Mouse (Mus musculus) ES-E14 (cell line): ENCODE measurements around the gene Pex14. TPM values are rescaled to one million over a fixed set of nuclear protein-coding genes. Genes with fewer than 3 reads are reported as not detected.

Experiments used
- DNase-seq: peaks from one replicate; pipeline ENCODE4 v3.0.0-alpha.2; 2013; ENCODE audit warnings: low read depth, low spot score
- H3K27ac ChIP-seq: 2 replicates; pipeline ENCODE4 v1.5.1; 2012; ENCODE audit warnings: low read depth, mild to moderate bottlenecking, low read length, moderate library complexity, mixed read lengths; ENCODE audit not compliant: poor library complexity, insufficient read depth, severe bottlenecking
- H3K36me3 ChIP-seq: 2 replicates; pipeline ENCODE4 v1.6.1; 2012; ENCODE audit warnings: mild to moderate bottlenecking, low read length, moderate library complexity, mixed read lengths; ENCODE audit not compliant: control insufficient read depth, poor library complexity, insufficient read depth, severe bottlenecking
- H3K4me1 ChIP-seq, 2 experiments: fragments of 150-350 bp in 1 of 2; sonication (generic) in 1 of 2; 2 replicates each; pipeline ENCODE4 v1.6.1; 2012; ENCODE audit warnings: low read length in 2 of 2, mild to moderate bottlenecking in 1 of 2, mixed read lengths in 1 of 2; ENCODE audit not compliant: control insufficient read depth in 2 of 2, insufficient read depth in 2 of 2, poor library complexity in 1 of 2
- H3K4me3 ChIP-seq, 2 experiments: fragments of 150-350 bp in 1 of 2; sonication (generic) in 1 of 2; 2 replicates each; pipeline ENCODE4 v1.5.1; 2012; ENCODE audit warnings: low read length in 2 of 2, low read depth in 1 of 2, mild to moderate bottlenecking in 1 of 2, mixed read lengths in 1 of 2; ENCODE audit not compliant: insufficient read depth in 1 of 2, poor library complexity in 1 of 2, severe bottlenecking in 1 of 2
- H3K9ac ChIP-seq: 2 replicates; pipeline ENCODE4 v1.6.1; 2012; ENCODE audit warnings: low read depth, mild to moderate bottlenecking, low read length, mixed read lengths; ENCODE audit not compliant: poor library complexity, insufficient read depth, severe bottlenecking
- H3K9me3 ChIP-seq: fragments of 150-350 bp; sonication (generic); 2 replicates; pipeline ENCODE4 v1.6.1; 2012; ENCODE audit warnings: low read depth, mild to moderate bottlenecking, low read length; ENCODE audit not compliant: control insufficient read depth, insufficient read depth
- CHD2 ChIP-seq: IDR thresholded peaks from 2 replicates; pipeline ENCODE4 v1.6.1; 2014; ENCODE audit warnings: mild to moderate bottlenecking, low read depth, low read length, inconsistent platforms
- HCFC1 ChIP-seq: IDR thresholded peaks from 2 replicates; pipeline ENCODE4 v1.6.1; 2012; ENCODE audit warnings: low read length, inconsistent platforms, borderline replicate concordance; ENCODE audit not compliant: insufficient read depth
- MAFK ChIP-seq: IDR thresholded peaks from 2 replicates; pipeline ENCODE4 v1.6.1; 2014; ENCODE audit warnings: mild to moderate bottlenecking, low read depth, low read length, inconsistent platforms; ENCODE audit not compliant: insufficient read depth
- ZC3H11A ChIP-seq: IDR thresholded peaks from 2 replicates; pipeline ENCODE4 v1.6.1; 2012; ENCODE audit warnings: low read depth, mild to moderate bottlenecking, inconsistent platforms, low read length, borderline replicate concordance
- ZNF384 ChIP-seq: IDR thresholded peaks from 2 replicates; pipeline ENCODE4 v1.6.1; 2012; ENCODE audit warnings: low read depth, low read length, inconsistent platforms
- in situ Hi-C, 2 experiments: fragments of 600-800 bp; cut with MboI; formaldehyde crosslinking; loops; one replicate each; pipeline ENCODE4 v1.15.1; 2025; ENCODE audit warnings: low sequenced_read_pairs in 2 of 2, inconsistent platforms in 1 of 2; ENCODE audit not compliant: unreplicated experiment in 2 of 2
- total RNA-seq: library from RNA; depleted of rRNA; stranded (reverse); fragments of 300-350 nt; gene quantifications from 2 replicates; pipeline ENCODE4 v1.2.3, GENCODE M21; 2012

Gene Pex14
- total RNA-seq, 1 experiment: 80.3 TPM

GRCm38 (mm10) chr4:148973387-148973786 is 126.3 kb downstream of the Pex14 start:
- TF ChIP-seq ZC3H11A (no peak), HCFC1 (no peak), ZNF384 (no peak), CHD2 (no peak), MAFK (no peak)
- H3K27ac ChIP-seq: no peak overlapping the region
- H3K4me3 ChIP-seq: no peak overlapping the region
- no peak for DNase-seq
- in situ Hi-C loops: no loop called here
- H3K9ac ChIP-seq: no peak overlapping the region
- H3K9me3 ChIP-seq: no peaks in the 10 kb centered on the region
- H3K36me3 ChIP-seq: peaks cover 9% of the 10 kb centered on the region; the same call in 1 of the 2 replicates
- 0 out of 4 replicates have a peak, but pooled peaks cover 0 to 2% of the 10 kb centered on the region in 2 experiments for H3K4me1 ChIP-seq

DNA sequence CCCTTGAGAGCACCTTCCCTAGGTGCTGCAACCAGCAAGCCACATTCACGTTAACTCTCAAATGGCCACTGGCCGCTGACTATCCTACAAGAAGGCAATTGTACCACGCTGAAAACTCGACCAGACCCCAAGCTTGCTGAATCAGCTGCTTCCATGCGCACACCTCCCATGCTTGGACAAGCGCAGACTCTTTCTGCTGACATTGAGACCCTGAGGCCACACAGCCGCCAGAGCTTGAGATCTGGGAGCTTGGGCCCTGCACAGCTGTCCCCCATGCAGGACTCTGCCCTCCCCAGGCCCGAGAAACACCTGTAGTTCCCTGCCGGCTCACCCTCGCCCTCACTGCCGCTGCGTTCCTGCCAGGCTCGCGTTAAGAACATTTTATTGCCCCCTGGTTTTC is 127.0 kb downstream of the Pex14 start:
- in situ Hi-C loops: no loop called here
- DNase-seq: no peak
- no peaks in the 10 kb centered on the region for H3K9me3 ChIP-seq
- peaks cover 9% of the 10 kb centered on the region; the same call in 1 of the 2 replicates for H3K36me3 ChIP-seq
- no peak for TF ChIP-seq ZC3H11A
- no peak for TF ChIP-seq HCFC1
- TF ChIP-seq MAFK: no peak
- no peaks in the 10 kb centered on the region for H3K4me1 ChIP-seq
- no peak overlapping the region for H3K4me3 ChIP-seq
- H3K9ac ChIP-seq: no peak overlapping the region
- H3K27ac ChIP-seq: no peak overlapping the region

DNA sequence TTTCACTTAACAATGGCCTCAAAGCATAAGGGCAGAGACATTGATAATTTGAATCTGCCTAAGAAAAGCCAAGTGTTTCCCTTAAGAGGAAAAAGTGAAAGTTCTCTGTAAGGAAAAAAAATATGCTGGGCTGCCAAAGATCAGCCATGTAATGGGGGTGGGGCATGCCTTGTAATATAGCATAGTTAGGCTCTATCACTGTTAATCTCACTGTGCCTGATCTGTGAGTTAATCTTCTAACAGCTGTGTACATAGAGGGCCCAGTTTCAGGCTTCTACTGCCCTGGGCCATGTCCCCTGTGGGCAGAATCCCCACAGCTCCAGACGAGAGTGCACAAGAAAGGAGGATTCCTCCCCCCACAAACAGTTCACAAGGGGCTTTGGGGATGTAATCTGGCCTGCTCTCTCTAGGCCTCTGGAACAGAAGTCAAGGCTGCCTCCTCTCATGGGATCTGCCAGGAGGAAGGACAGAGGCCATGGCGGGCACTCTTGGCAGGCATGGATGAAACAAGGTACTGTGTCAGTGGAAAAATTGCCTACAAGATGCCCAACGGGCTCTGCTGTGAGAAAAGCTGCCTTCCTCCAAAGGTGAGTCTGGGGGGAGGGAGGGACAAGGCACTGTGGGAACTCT is 127.9 kb downstream of the Pex14 start:
- in situ Hi-C loops: no loop called here
- Histone ChIP-seq H3K4me3 (no peak overlapping the region), H3K9ac (no peak overlapping the region), H3K36me3 (peaks cover 9% of the 10 kb centered on the region; the same call in 1 of the 2 replicates), H3K9me3 (no peaks in the 10 kb centered on the region), H3K27ac (no peak overlapping the region), H3K4me1 (no peaks in the 10 kb centered on the region)
- no peak for DNase-seq
- TF ChIP-seq HCFC1: no peak
- TF ChIP-seq ZC3H11A: no peak
- TF ChIP-seq CHD2: no peak

DNA sequence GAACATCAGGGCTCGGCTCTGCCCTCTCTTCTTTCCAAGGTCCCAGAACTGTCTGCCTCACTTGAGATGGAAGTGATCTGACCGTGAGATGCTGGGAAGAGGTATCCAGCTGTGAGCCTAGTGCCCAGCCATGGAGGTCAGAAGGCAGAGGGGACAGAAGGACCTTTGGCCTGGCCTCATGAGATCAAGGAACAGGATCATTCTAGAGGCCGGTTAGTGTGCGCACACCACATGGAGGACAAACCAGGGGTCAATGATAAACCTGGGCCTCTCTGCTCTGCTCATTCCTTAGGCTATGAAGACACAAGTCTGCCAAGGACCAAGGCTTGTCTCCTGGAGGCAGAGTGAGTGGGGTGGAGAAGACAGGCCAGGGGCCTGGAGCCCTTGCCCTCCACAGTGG is 128.9 kb downstream of the Pex14 start:
- peaks cover 13% of the 10 kb centered on the region; the same call in 1 of the 2 replicates for H3K36me3 ChIP-seq
- no peaks in the 10 kb centered on the region for H3K4me1 ChIP-seq
- H3K9ac ChIP-seq: no peak overlapping the region
- H3K4me3 ChIP-seq: no peak overlapping the region
- H3K27ac ChIP-seq: no peak overlapping the region
- no peak for TF ChIP-seq CHD2
- no peak for TF ChIP-seq MAFK
- TF ChIP-seq HCFC1: no peak
- no peak for TF ChIP-seq ZNF384
- no peak for TF ChIP-seq ZC3H11A
- in situ Hi-C loops: no loop called here
- H3K9me3 ChIP-seq: no peaks in the 10 kb centered on the region
- no peak for DNase-seq

- in situ Hi-C loops: no loop called here
- Histone ChIP-seq H3K4me3 (no peak overlapping the region), H3K9ac (no peak overlapping the region), H3K27ac (no peak overlapping the region), H3K4me1 (no peaks in the 10 kb centered on the region), H3K9me3 (no peaks in the 10 kb centered on the region), H3K36me3 (peaks cover 11% of the 10 kb centered on the region; the same call in 1 of the 2 replicates)
- DNase-seq: no peak
- TF ChIP-seq MAFK (no peak), ZC3H11A (no peak), HCFC1 (no peak), ZNF384 (no peak), CHD2 (no peak)
These were observed 130.1 kb downstream of the Pex14 start for GRCm38 (mm10) chr4:148969610-148970009.
